Mouse (Mus musculus): ENCODE measurements at regions not wholly inside any gene's neighbourhood (a gene's known extent, or its start where the extent isn't known, plus 50 kb on each side); places are given as distances from the start of the nearest gene placed in this dataset.

DNA sequence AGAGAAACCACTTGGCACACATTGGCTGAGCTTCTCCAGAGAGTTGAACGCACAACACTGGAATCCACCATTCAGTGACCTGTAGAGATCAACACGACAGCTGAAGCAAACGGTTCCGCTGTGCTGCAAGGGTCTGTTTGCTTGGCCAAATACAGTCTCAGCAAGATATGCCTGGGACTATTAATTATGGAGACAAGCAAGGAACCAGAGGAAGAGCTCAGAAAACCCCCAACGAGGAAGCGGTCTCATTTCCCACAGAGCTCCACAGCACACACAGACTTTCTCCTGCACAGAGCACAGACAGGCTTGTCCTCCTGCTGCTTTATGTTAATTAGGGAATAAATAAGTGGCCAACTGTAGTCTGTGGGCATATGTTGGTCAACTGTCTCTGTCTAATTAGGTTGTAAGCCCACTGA is 223.4 kb upstream of the Tacr3 start:
- no peak for DNase-seq (ENCODE audit: low read depth, low spot score)

DNA sequence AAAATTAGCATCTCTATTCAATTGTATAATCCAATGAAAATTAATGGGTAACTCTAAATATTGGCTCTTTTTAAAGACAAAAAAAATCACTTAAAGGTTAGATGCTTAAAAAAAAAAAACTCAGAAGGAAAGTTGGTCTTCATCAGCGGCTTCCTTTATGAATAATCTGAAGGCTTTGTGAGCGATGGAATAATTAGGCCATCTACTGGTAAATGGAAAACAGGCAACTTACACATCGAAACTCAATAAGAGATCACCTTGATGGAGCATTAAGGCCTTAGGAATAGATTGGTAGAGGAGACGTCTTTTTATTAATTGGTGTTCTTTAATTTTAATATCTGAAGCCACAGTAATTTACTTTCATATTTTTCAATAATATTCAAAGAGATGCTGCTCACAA is 218.6 kb upstream of the Tacr3 start:
- no peak for DNase-seq (ENCODE audit: low read depth, low spot score)

DNA sequence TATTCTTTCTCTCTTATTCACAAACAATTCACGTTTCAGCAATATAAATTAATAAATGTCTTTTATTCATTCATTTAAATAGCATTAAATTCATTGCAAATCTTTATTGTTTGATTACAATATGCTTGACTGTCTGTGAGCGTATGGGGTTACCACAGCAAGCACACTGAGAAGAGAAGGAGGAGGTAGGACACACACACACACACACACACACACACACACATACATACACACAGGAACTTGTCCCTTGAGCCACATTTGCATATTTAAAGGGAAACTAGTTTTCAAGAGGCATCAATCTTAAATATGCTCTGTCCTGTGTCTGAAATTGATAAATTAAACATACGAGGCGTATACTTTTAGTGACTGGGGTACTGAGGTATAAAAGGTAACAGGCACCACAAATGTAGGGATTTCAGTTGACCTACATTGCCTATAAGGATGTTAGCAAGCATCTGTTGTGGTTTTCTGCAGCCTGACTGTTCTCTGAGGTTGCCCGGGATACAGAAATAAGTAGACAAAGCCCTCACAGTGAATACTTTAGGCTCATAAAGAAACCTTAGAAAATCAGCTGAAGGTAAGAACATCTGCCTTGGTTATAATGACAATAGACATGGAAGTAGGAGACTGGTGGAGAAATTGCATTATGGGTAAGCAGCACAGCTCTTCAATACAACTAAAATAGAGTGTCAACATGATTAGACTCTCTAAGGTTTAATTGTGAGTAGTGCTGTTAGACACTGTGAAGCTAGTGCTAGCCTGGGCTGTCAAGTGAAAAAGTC is 217.1 kb upstream of the Tacr3 start:
- DNase-seq (ENCODE audit: low read depth, low spot score), result no peak

DNA sequence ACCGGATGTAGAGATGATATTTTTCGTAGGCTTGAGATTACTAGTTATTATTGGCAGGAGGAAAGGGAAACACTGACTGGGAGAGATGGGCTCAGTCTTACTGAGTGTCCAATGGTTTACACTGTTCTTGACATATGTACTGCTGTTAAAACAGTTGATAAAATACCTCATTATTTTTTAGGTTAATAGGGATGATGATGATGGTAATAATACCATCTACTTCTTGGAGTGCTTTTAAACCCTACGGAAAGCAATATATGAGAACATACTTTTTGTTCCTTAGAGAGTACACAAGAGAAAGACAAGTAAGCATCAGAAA is 216.6 kb upstream of the Tacr3 start:
- DNase-seq (ENCODE audit: low read depth, low spot score), result no peak

DNA sequence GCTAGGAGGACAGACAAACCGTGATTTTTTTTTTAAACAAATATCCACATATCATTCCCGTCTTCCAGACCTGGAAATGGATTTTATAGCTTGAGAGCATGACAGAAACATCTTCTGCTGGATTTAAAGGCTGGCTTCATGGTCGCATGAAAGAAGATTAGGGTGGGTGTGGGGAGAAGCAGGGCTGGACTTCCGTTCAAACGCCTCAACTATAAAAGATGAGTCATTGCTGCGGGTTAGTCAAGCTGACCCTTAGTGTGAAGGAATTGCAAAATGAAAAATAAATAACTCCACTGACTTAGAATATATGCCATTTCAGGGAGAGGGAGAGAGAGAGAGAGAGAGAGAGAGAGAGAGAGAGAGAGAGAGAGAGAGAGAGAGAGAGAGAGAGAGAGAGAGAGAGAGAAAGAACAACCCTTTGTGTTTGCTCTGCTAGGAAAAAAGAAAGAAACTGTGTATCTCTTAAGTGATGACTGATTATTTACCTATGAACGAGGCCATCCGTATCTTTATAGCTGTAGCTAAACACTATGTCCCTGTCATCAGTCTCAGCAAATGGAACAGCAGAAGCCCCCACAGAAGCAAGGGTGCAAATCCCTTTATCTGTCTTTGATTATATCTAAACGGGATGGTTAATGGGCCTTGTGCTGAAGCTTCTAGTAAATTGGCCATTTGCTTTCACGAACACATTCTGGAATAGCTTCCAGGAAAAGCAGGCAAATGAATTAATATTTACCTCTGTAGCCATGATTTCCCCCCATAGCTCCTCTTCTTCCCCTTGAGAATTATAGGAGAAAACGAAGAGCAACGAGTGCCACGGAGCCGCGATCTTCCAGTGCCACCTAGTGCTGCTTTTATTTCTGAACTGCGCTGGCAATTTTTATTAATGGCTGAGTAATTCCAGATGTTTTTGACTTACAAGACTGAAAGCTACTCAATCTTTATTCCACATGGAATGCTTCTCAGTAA is 199.4 kb upstream of the Tacr3 start:
- peak; percentile 7 for DNase-seq (ENCODE audit: low read depth, low spot score)

DNA sequence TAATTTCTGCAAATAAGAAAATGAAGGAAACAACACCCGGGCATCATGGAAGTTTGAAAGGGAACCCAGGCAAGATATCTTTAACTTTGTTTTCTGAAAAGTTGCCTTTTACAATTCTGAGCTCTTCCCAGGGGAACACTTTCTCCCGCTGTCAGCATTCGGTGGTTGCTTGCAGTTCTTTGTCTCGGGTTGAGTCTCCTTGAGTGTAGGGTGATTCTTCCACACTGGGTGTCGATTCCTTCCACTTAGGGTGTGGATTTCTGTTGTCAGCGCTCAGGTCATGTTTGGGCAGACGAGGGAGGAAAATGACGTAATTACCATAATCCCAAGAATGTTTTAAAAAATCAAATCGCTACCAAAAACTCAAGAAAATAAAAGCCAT is 198.7 kb upstream of the Tacr3 start:
- DNase-seq (ENCODE audit: low read depth, low spot score), result no peak

DNA sequence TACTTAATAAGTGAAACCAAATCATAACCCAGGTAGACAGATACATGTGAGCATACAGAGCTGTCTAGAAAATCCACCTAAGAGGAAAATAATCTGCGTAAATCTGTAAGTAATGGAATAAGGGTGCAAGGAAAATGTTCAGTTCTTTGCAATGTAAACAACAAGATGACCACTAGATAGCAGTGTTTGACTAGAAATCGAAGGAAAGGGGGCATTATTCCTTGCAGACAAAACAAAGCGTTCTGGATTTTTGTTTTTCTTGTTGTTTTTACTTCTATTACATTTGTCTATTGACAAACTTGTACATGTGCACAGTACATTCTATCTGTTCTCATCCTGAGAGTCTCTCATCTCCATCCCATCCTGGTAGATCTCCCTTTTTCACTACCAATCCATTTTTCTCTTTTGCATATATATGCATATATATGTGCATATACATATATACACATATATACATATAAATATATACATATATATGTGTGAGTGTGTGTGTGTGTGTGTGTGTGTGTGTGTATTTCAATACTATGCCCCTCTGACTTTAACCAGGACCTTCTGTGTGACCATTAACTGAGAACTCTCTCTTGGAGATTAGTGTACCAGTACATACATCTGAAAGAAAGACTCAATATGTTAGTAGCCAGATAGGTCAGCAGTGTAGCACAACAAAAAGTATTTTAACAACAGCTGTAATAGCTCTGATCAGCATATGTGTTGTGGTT is 179.9 kb upstream of the Tacr3 start:
- peak; percentile 12 for DNase-seq (ENCODE audit: low read depth, low spot score)

DNA sequence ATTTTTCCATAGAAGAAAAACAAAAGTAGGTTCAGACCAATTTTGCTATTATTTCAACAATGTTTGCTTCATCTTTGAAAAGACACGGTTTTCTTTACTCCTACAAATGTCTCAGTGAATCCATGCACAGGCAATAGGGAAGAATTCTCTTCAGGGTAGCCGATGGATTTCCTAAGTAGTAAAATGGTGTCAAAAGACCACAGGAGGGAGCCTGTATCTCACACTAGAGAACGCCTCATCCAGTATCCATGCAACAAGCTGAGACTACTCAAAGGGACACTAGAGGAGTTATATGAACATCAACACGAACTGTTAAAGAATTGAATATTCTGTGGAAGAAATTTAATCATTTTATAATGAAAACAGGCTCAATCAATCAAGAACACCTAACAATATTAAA is 174.8 kb upstream of the Tacr3 start:
- DNase-seq (ENCODE audit: low read depth, low spot score), result no peak

DNA sequence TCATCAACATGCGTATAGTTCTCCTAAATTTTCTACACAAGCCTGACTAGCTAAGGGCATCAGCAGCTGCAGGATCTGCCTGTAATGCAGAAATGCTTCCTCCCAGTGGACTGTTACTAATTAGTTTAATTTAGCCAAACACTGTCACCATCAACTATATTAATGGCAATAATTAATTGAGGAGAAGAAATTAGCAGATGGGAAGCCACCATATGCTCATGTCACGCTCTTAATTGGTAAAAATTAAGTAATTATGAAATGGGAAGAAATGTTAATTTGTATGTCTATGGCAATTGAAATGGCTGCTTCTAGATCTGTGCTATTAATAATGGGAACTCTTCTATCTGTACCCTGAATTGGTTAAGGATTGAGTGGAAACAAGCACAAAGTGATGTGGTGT is 133.9 kb upstream of the Tacr3 start:
- no peak for DNase-seq (ENCODE audit: low read depth, low spot score)

DNA sequence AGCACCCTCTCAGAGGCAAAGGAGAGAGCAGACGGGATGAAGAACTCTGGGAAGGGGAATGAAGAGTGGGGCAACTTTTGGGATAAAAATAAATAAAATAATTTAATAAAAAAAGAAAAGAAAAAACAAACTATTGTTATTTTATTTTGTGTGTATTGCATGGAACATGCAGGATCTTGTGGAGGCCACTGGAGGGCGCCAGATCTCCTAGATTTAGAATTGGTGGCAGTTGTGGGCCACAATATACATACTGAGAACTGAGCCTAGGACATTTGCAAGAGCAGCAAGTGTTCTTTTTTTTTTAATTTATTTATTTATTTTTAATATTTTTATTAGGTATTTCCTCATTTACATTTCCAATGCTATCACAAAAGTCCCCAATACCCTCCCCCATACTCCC is 110.2 kb upstream of the Tacr3 start:
- DNase-seq (ENCODE audit: low read depth, low spot score), result peak; percentile 33

DNA sequence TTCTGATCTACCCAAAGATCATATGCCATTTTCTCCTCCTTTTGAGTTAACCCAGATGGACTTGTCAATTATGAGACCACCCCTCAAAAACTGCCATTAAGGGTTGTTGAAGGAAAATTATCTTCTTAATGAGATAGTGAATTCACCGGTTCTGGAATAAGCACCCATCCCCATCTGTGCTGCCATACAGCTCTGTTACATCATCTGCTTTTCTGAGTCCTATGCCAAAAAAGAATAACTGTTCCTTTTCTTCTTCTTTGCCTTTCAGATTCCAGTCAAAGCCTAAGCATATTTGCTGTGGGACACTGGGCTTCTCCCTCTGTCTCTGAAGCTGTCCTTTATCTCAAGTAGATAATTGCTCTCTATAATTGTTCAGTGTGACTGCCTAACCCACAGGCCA is 93.1 kb upstream of the Tacr3 start:
- DNase-seq (ENCODE audit: low read depth, low spot score), result no peak

DNA sequence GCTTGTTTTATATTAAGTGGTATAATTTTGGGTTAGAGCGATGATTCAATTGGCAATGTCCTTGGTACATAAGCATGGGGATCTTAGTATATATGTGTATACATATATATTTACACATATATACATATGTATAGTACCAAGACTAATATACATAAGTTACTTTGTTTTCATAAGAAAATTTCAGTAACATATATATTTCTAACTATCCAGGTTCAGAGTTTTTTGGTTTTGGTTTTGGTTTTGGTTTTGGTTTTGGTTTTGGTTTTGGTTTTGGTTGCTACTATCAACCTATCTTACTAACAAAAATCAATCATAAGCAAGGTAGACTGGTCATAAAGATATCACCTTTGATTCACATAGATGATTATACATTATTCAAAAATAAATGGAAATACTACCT is 67.7 kb upstream of the Tacr3 start:
- no peak for DNase-seq (ENCODE audit: low read depth, low spot score)

DNA sequence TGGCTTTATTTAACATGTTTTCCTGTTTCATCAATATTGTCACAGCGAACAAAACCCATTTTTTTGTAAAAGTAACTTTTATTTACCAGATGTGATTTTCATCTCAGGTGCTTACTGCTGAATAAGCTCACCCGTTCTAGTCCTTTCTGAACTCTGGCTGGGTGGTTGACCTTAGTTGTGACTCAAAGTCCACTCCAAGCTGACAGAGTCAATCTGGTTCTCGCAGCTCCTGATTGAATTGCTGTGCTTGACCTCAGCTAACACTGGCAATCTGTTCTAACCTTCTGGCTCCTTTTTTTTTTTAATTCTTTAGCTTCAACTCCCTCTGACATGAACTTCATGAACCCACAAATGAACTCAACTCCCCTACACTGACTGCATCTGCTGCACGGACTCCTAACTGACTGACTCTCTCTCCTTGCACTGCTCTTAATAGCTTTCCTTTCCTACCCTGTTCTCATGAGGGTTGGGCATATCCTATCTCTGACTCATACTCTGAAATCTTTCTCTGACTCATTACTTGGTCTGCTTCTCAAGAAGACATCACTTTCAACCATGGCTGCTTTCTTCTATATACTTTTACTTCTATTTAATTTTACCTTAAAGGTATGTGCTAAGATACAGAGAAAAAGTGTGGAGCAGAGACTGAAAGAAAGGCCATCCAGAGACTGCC is 65.4 kb upstream of the Tacr3 start:
- no peak for DNase-seq (ENCODE audit: low read depth, low spot score)
